In genomic region chr9:111427891-111428555, GRCm38 (mm10) we compare ENCODE assay signal across 14 mouse cellular contexts. TPM values are rescaled to one million over a fixed set of nuclear protein-coding genes. Genes with fewer than 3 reads are reported as not detected.
A peak's percentile ranks its signal among the peaks of the same experiment; 100 is the strongest.
DNase-seq lines count a peak whose midpoint lies in the region; ATAC-seq and TF ChIP-seq lines count a peak whose summit lies in the region.
"Had no signal": no experiment of that assay in that cellular context is flagged by ENCODE, and none has a peak within 500 bp of the region (broad histone marks: within the 10 kb centered on the region; RNA-seq: fewer than 3 reads in every experiment).

No protein-coding gene starts in this region.

- intact Hi-C loops in left cerebral cortex, adult 2 months (cut with DNase I): no loop called here

- H3K4me2 ChIP-seq in heart, embryonic 12.5 days: no peak overlapping the region
- no peak overlapping the region for H3K4me2 ChIP-seq in stomach, postnatal 0 days (replicated peaks; ENCODE audit: low read depth)
- H3K4me2 ChIP-seq: hindbrain, embryonic 15.5 days; neural tube, embryonic 12.5 days had no signal

- 82% methylated on average over 9 of the region's 9 CpGs for WGBS in heart, embryonic 12.5 days
- WGBS in stomach, postnatal 0 days: 85% methylated on average over 9 of the region's 9 CpGs

- DNase-seq in heart, adult 18-20 months: no peak
- DNase-seq in left cerebral cortex, adult 2 months (ENCODE audit: extremely low spot score in 1 of 2, low spot score in 2 of 2): no peak
- DNase-seq in left cerebral cortex, adult 9 months (ENCODE audit: low spot score in 2 of 2): no peak
- peak; percentile 10 for DNase-seq in thymus, postnatal 4 days
- no peak for DNase-seq in thymus, postnatal 14 days
- no peak for DNase-seq in stomach, postnatal 0 days (ENCODE audit: low spot score)
- no peak for DNase-seq in spleen, postnatal 36 days (ENCODE audit: low spot score in 2 of 2)
- DNase-seq: adrenal gland, postnatal 36 days; cerebellum, adult 11-12 months; embryo, embryonic 11 days; lung, adult 18-20 months had no signal

- TF ChIP-seq CTCF in left cerebral cortex, adult 2 months (IDR thresholded peaks at IDR 0.05): peak; percentile 34
- peak; percentile 61 for TF ChIP-seq CTCF in stomach, postnatal 0 days (IDR thresholded peaks at IDR 0.05; ENCODE audit: low read depth)

- no peak for TF ChIP-seq EP300 in stomach, postnatal 0 days (optimal IDR thresholded peaks at IDR 0.05)

- no peaks in the 10 kb centered on the region for H3K27me3 ChIP-seq in heart, embryonic 12.5 days (replicated peaks)
- no peaks in the 10 kb centered on the region for H3K27me3 ChIP-seq in stomach, postnatal 0 days (ENCODE audit: control insufficient read depth, insufficient read depth, low read length)
- H3K27me3 ChIP-seq: hindbrain, embryonic 15.5 days; neural tube, embryonic 12.5 days had no signal

- H3K36me3 ChIP-seq in heart, embryonic 12.5 days: no peaks in the 10 kb centered on the region
- H3K36me3 ChIP-seq in stomach, postnatal 0 days (ENCODE audit: control insufficient read depth, insufficient read depth, low read length): no peaks in the 10 kb centered on the region
- H3K36me3 ChIP-seq: hindbrain, embryonic 15.5 days; neural tube, embryonic 12.5 days had no signal

- H3K27ac ChIP-seq in heart, embryonic 12.5 days (ENCODE audit: poor library complexity, severe bottlenecking): peak overlapping the region; percentile 35; the same call in 1 of the 2 replicates
- H3K27ac ChIP-seq in left cerebral cortex, adult 2 months: no peak overlapping the region
- H3K27ac ChIP-seq in stomach, postnatal 0 days (replicated peaks): no peak overlapping the region
- H3K27ac ChIP-seq: hindbrain, embryonic 15.5 days; neural tube, embryonic 12.5 days had no signal

- no peak for ATAC-seq in heart, embryonic 12.5 days (ENCODE audit: insufficient number of reproducible peaks, low FRiP score)
- no peak for ATAC-seq in stomach, postnatal 0 days (ENCODE audit: low FRiP score, low TSS enrichment)

- no peak overlapping the region for H3K4me3 ChIP-seq in heart, embryonic 12.5 days
- H3K4me3 ChIP-seq in left cerebral cortex, adult 2 months: no peak overlapping the region
- no peak overlapping the region for H3K4me3 ChIP-seq in stomach, postnatal 0 days (ENCODE audit: low read depth, low read length)
- H3K4me3 ChIP-seq: hindbrain, embryonic 15.5 days; neural tube, embryonic 12.5 days had no signal

- H3K9ac ChIP-seq in heart, embryonic 12.5 days: no peak overlapping the region
- H3K9ac ChIP-seq in stomach, postnatal 0 days (ENCODE audit: low read length): no peak overlapping the region
- H3K9ac ChIP-seq: hindbrain, embryonic 15.5 days; neural tube, embryonic 12.5 days had no signal

- peaks cover 8% of the 10 kb centered on the region; the same call in 1 of the 2 replicates for H3K9me3 ChIP-seq in heart, embryonic 12.5 days (replicated peaks)
- no peaks in the 10 kb centered on the region for H3K9me3 ChIP-seq in stomach, postnatal 0 days (ENCODE audit: control insufficient read depth, low read length)
- H3K9me3 ChIP-seq: hindbrain, embryonic 15.5 days; neural tube, embryonic 12.5 days had no signal

- peaks cover 9% of the 10 kb centered on the region for H3K4me1 ChIP-seq in heart, embryonic 12.5 days (replicated peaks)
- no peaks in the 10 kb centered on the region for H3K4me1 ChIP-seq in stomach, postnatal 0 days (replicated peaks; ENCODE audit: control insufficient read depth, insufficient read depth)

RNA-seq across cellular contexts. Expression of gene Dclk3, which starts 10.9 kb away (rescaled TPM):
- polyA plus RNA-seq in heart, embryonic 12.5 days (2016; fragmentation: Nextera tagmentation; extraction: Ambion mirVana): 2.7 and 3.6 TPM in 2 replicates
- under 1 TPM; 0.07 to 0.36 TPM for total RNA-seq in heart, adult 18-20 months (2021)
- 10 to 100 TPM; 50.8 to 54.7 TPM for total RNA-seq in left cerebral cortex, adult 2 months (2021)
- polyA plus RNA-seq in stomach, postnatal 0 days (2015; fragmentation: Nextera tagmentation; extraction: Ambion mirVana): 0.35 and 0.44 TPM in 2 replicates

Comparison
In these comparisons a context has a peak if more than half of its experiments do, and no peak if none do; other contexts are left out.
1. RNA of gene Dclk3, which starts 10.9 kb away (total RNA-seq): 50.8 to 54.7 TPM in left cerebral cortex, adult 2 months; 0.07 to 0.36 TPM in heart, adult 18-20 months; every median in the first group is over 10 times any median in the second.